Mouse (Mus musculus): Measurements from ENCODE around the gene A930017K11Rik. TPM values are rescaled to one million over a fixed set of nuclear protein-coding genes. Genes with fewer than 3 reads are reported as not detected.

A930017K11Rik gene
- polyA plus RNA-seq, 1 experiment, result not detected

DNA sequence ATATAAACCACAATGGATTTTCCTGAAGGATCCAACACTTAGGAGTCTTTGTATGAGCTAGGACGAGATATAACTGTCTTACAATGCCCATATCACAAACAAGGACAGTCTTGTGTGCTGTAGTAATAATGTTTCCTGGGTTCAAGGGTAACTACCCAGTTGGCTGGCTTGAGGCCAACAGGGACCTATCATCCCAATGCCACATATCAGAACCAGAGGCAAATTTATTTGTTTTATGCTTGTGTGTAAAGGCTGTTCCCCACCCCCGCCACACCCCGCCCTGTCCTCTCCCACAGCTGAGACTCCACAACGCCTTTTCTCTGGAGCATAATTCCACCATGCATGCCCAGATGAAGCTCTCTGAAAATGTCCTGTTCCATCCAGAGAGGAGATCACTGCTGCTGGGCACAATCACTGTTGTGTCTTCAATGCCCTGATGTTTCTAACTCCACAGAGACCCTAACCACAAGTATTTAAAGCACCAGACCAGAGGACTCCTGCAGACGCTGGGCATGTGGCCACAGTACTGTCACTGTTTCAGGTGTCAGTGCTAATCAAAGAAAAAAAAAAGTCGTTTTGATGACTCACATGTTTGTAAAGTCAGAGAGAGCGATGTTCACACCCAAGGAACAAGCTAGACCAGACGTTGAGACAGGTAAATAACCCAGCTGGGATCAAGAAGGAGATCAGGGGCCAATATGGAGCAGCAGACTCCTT, 35.3 kb downstream of the A930017K11Rik start:
- peaks cover 4% of the 10 kb centered on the region; the same call in 1 of the 2 replicates for H3K4me1 ChIP-seq (ENCODE audit: control insufficient read depth, insufficient read depth, low read length)
- TF ChIP-seq POLR2A (IDR thresholded peaks at IDR 0.05; ENCODE audit: borderline replicate concordance, control insufficient read depth, low read depth, low read length) (no peak), CTCF (IDR thresholded peaks at IDR 0.05; ENCODE audit: control insufficient read depth, insufficient read depth, low read length) (no peak)
- no peak overlapping the region for H3K27ac ChIP-seq (ENCODE audit: control insufficient read depth, insufficient read depth, low read depth, low read length, poor library complexity)
- no peak overlapping the region for H3K4me3 ChIP-seq (replicated peaks; ENCODE audit: control insufficient read depth, low read depth, low read length)
- WGBS, result 73% methylated on average over 8 of the region's 8 CpGs

DNA sequence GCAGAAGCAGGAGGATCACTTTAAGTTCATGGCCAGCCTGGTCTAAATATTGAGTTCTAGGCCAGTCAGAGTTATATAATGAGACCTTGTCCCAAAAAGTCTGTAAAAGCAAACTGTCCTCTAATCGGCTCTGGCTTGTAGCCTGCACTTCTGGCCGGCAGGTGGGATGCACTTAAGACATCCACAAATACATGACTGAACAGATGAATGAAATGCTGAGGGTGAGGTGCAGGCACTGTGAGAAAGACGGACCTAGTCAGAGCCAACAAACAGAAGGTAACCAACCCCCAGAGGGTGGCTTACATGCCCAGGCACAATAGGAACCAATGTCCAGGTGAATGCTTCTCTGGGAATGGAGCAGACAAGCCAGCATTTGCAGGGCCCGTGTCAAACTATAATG, 38.1 kb downstream of the A930017K11Rik start:
- 62% methylated on average over 4 of the region's 4 CpGs for WGBS
- peaks cover 4% of the 10 kb centered on the region; the same call in 1 of the 2 replicates for H3K4me1 ChIP-seq (ENCODE audit: control insufficient read depth, insufficient read depth, low read length)
- no peak overlapping the region for H3K27ac ChIP-seq (ENCODE audit: control insufficient read depth, insufficient read depth, low read depth, low read length, poor library complexity)
- no peak for TF ChIP-seq CTCF (IDR thresholded peaks at IDR 0.05; ENCODE audit: control insufficient read depth, insufficient read depth, low read length)
- TF ChIP-seq POLR2A (IDR thresholded peaks at IDR 0.05; ENCODE audit: borderline replicate concordance, control insufficient read depth, low read depth, low read length), result no peak
- no peak overlapping the region for H3K4me3 ChIP-seq (replicated peaks; ENCODE audit: control insufficient read depth, low read depth, low read length)

DNA sequence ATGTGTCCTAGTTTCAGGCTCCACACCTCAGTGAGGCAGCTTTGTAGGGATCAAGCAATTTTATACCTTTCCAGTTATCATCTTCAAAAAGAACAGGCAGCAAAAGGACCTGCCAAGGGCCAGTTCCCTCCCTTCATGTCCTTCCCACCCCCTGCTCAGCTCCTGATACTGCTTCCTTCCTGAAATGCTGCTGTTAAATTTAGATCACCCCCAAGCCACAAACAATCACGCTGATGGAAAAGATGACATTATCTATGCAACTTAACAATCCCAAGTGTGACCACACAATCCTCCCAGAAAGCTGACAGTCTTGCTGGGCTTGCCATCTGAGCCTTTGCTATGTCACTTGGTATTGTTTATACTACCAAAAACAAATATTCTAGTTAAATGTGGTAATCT, 38.5 kb downstream of the A930017K11Rik start:
- TF ChIP-seq CTCF (IDR thresholded peaks at IDR 0.05; ENCODE audit: control insufficient read depth, insufficient read depth, low read length) (no peak), POLR2A (IDR thresholded peaks at IDR 0.05; ENCODE audit: borderline replicate concordance, control insufficient read depth, low read depth, low read length) (no peak)
- 0% methylated on average over 1 of the region's 1 CpGs for WGBS
- Histone ChIP-seq H3K27ac (ENCODE audit: control insufficient read depth, insufficient read depth, low read depth, low read length, poor library complexity) (no peak overlapping the region), H3K4me3 (replicated peaks; ENCODE audit: control insufficient read depth, low read depth, low read length) (no peak overlapping the region), H3K4me1 (ENCODE audit: control insufficient read depth, insufficient read depth, low read length) (peaks cover 4% of the 10 kb centered on the region; the same call in 1 of the 2 replicates)

DNA sequence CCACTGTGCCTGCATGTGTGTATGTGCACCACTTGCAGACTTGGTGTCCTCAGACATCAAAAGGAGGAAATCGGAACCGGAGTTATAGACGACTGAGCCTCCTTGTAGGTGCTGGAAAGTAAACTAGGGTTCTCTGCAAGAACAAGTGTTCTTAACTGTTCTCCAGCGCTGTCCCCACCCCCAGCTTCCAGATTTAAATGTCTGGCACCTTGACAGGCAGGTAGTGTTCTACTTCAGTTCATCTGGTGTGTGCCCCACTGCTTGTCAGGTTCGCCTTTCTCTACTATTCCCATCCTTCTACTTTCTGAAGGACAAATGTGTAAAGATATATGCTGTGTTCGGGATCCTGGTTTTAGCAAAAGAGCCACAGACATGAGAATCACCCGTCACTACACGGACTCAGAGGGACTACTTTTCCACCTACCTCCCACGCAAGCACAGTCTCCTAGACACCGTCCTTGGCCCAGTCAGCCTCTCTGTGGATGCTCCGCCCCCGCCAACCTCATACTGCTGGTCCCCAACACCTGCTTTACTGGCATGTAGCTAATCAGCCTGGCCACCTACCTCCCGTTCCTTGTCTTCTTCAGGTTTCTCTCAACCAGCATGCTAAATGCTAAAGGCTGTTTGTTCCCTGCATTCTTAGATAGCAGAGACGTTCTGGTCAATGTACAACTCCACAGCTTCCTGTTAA, 39.0 kb downstream of the A930017K11Rik start:
- Histone ChIP-seq H3K27ac (ENCODE audit: control insufficient read depth, insufficient read depth, low read depth, low read length, poor library complexity) (no peak overlapping the region), H3K4me1 (ENCODE audit: control insufficient read depth, insufficient read depth, low read length) (peaks cover 4% of the 10 kb centered on the region; the same call in 1 of the 2 replicates), H3K4me3 (replicated peaks; ENCODE audit: control insufficient read depth, low read depth, low read length) (no peak overlapping the region)
- WGBS, result 68% methylated on average over 14 of the region's 14 CpGs
- TF ChIP-seq CTCF (IDR thresholded peaks at IDR 0.05; ENCODE audit: control insufficient read depth, insufficient read depth, low read length) (no peak), POLR2A (IDR thresholded peaks at IDR 0.05; ENCODE audit: borderline replicate concordance, control insufficient read depth, low read depth, low read length) (no peak)

DNA sequence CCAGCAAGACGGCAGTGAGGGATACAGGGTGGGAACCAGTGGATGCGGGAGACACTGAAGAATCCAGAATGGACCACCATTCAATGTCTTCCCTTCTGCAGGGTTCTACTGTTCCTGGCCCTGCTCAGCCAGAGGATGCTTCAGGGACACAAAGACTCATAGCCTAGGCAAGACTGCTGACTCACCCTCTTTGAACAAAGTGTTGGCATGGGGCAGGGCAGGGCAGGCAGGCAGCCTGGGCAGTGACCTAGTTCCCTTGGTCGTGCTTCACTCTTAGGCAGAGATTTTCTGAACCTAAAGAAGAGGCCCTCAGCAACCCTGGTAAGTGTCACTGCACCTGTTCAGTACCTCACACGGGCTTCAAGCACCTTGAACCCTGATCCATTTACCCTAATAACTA, 40.5 kb downstream of the A930017K11Rik start:
- H3K4me1 ChIP-seq (ENCODE audit: control insufficient read depth, insufficient read depth, low read length), result peaks cover 2% of the 10 kb centered on the region; the same call in 1 of the 2 replicates
- WGBS, result 71% methylated on average over 4 of the region's 4 CpGs
- H3K4me3 ChIP-seq (replicated peaks; ENCODE audit: control insufficient read depth, low read depth, low read length), result no peak overlapping the region
- no peak for TF ChIP-seq POLR2A (IDR thresholded peaks at IDR 0.05; ENCODE audit: borderline replicate concordance, control insufficient read depth, low read depth, low read length)
- no peak for TF ChIP-seq CTCF (IDR thresholded peaks at IDR 0.05; ENCODE audit: control insufficient read depth, insufficient read depth, low read length)
- no peak overlapping the region for H3K27ac ChIP-seq (ENCODE audit: control insufficient read depth, insufficient read depth, low read depth, low read length, poor library complexity)

DNA sequence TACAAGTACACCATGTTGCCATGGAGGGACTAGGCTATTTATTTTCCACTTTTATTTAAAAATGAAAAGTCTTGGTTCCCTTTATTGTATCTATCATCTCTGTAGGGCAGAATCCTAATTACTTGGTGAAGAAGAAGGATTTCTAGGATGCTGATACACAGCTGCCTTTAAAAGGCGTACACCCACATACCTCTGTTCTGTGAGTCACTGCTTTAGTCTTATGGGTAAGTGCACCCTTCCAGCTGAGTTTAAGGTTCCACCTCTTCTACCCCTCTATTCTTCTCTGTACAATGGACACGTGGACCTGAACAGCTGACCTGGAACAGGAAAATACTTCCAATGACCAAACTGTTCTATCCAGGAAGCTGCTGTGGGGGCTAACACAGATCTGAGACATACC, 44.7 kb downstream of the A930017K11Rik start:
- Histone ChIP-seq H3K27ac (ENCODE audit: control insufficient read depth, insufficient read depth, low read depth, low read length, poor library complexity) (no peak overlapping the region), H3K4me1 (ENCODE audit: control insufficient read depth, insufficient read depth, low read length) (no peaks in the 10 kb centered on the region; the same call in 1 of the 2 replicates), H3K4me3 (replicated peaks; ENCODE audit: control insufficient read depth, low read depth, low read length) (no peak overlapping the region)
- TF ChIP-seq POLR2A (IDR thresholded peaks at IDR 0.05; ENCODE audit: borderline replicate concordance, control insufficient read depth, low read depth, low read length), result no peak
- TF ChIP-seq CTCF (IDR thresholded peaks at IDR 0.05; ENCODE audit: control insufficient read depth, insufficient read depth, low read length), result no peak
- 82% methylated on average over 2 of the region's 2 CpGs for WGBS

DNA sequence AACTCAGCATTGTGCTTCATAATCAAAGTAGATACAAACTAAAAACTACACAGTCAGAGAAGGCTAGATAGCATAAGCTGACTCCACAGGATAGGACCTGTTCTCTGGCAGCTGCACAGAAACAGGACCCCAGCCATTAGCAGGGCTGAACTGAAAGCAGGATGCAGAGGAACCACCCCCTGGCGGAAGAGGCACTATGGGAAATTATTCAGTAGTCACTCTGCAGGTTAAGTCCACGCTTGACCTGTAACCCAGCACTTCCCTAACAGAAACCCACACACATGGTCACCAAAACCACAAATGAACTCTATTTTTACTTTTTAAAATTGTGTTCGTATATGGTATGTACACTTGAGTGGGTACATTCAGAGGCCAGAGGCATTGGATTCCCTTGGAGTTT, 49.3 kb downstream of the A930017K11Rik start:
- TF ChIP-seq CTCF (IDR thresholded peaks at IDR 0.05; ENCODE audit: control insufficient read depth, insufficient read depth, low read length) (no peak), POLR2A (IDR thresholded peaks at IDR 0.05; ENCODE audit: borderline replicate concordance, control insufficient read depth, low read depth, low read length) (no peak)
- WGBS, result 14% methylated on average over 3 of the region's 3 CpGs
- H3K4me1 ChIP-seq (ENCODE audit: control insufficient read depth, insufficient read depth, low read length), result no peaks in the 10 kb centered on the region; the same call in 1 of the 2 replicates
- no peak overlapping the region for H3K4me3 ChIP-seq (replicated peaks; ENCODE audit: control insufficient read depth, low read depth, low read length)
- no peak overlapping the region for H3K27ac ChIP-seq (ENCODE audit: control insufficient read depth, insufficient read depth, low read depth, low read length, poor library complexity)

DNA sequence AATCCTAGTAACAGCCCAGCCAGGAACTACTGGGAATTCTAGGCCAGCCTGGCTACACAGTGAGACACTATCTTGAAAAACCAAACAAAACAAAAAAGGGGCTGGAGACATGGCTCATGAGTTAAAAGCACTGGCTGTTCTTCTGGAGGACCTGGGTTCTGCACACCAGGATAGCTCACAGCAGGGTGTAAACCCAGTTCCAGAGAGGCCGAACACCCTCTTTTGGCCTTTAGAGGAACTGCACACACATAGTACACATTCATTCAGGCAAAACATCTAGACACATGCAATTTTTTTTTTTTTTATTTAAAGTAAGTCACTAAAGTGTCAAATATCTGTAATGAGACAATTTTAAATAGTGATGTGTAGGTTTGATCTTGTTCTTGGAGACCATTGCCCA, 52.2 kb downstream of the A930017K11Rik start:
- Histone ChIP-seq H3K27ac (ENCODE audit: control insufficient read depth, insufficient read depth, low read depth, low read length, poor library complexity) (no peak overlapping the region), H3K4me3 (replicated peaks; ENCODE audit: control insufficient read depth, low read depth, low read length) (no peak overlapping the region), H3K4me1 (ENCODE audit: control insufficient read depth, insufficient read depth, low read length) (no peaks in the 10 kb centered on the region; the same call in 1 of the 2 replicates)
- TF ChIP-seq POLR2A (IDR thresholded peaks at IDR 0.05; ENCODE audit: borderline replicate concordance, control insufficient read depth, low read depth, low read length) (no peak), CTCF (IDR thresholded peaks at IDR 0.05; ENCODE audit: control insufficient read depth, insufficient read depth, low read length) (no peak)
- WGBS, result 89% methylated on average over 1 of the region's 1 CpGs

Other genes with a start within 250 kb of the A930017K11Rik start
- gene Gng13, start 235.4 kb downstream of the A930017K11Rik start, polyA plus RNA-seq (2011; ENCODE audit: insufficient read depth, insufficient read length, low replicate concordance, missing spikeins), result 4.0 and 6.2 TPM in 2 replicates
- gene Chtf18, start 225.1 kb downstream of the A930017K11Rik start, polyA plus RNA-seq (2011; ENCODE audit: insufficient read depth, insufficient read length, low replicate concordance, missing spikeins), result 58.2 and 136 TPM in 2 replicates
- 3.6 and 8.6 TPM in 2 replicates for gene Rpusd1, start 224.9 kb downstream of the A930017K11Rik start, polyA plus RNA-seq (2011; ENCODE audit: insufficient read depth, insufficient read length, low replicate concordance, missing spikeins)
- gene Mslnl, start 216.5 kb downstream of the A930017K11Rik start, polyA plus RNA-seq (2011; ENCODE audit: insufficient read depth, insufficient read length, low replicate concordance, missing spikeins), result not detected in 2 replicates
- 1.7 TPM in 1 of 2 replicates, not detected in the other for gene Msln, start 198.2 kb downstream of the A930017K11Rik start, polyA plus RNA-seq (2011; ENCODE audit: insufficient read depth, insufficient read length, low replicate concordance, missing spikeins)
- 11.8 and 17.0 TPM in 2 replicates for gene Narfl, start 178.8 kb downstream of the A930017K11Rik start, polyA plus RNA-seq (2011; ENCODE audit: insufficient read depth, insufficient read length, low replicate concordance, missing spikeins)
- gene Haghl, start 166.9 kb downstream of the A930017K11Rik start, polyA plus RNA-seq (2011; ENCODE audit: insufficient read depth, insufficient read length, low replicate concordance, missing spikeins), result 26.2 and 45.8 TPM in 2 replicates
- gene Ccdc78, start 166.0 kb downstream of the A930017K11Rik start, polyA plus RNA-seq (2011; ENCODE audit: insufficient read depth, insufficient read length, low replicate concordance, missing spikeins), result not detected in 2 replicates
- gene Fam173a, start 159.7 kb downstream of the A930017K11Rik start, polyA plus RNA-seq (2011; ENCODE audit: insufficient read depth, insufficient read length, low replicate concordance, missing spikeins), result 33.4 and 149 TPM in 2 replicates
- 4.6 TPM in 1 of 2 replicates, not detected in the other for gene AC134908.4, start 156.9 kb downstream of the A930017K11Rik start, polyA plus RNA-seq (2011; ENCODE audit: insufficient read depth, insufficient read length, low replicate concordance, missing spikeins)
- gene Metrn, start 155.4 kb downstream of the A930017K11Rik start, polyA plus RNA-seq (2011; ENCODE audit: insufficient read depth, insufficient read length, low replicate concordance, missing spikeins), result 38.6 and 74.8 TPM in 2 replicates
- gene Fbxl16, start 143.5 kb downstream of the A930017K11Rik start, polyA plus RNA-seq (2011; ENCODE audit: insufficient read depth, insufficient read length, low replicate concordance, missing spikeins), result not detected in 2 replicates
- 6.8 and 17.0 TPM in 2 replicates for gene Wdr24, start 128.9 kb downstream of the A930017K11Rik start, polyA plus RNA-seq (2011; ENCODE audit: insufficient read depth, insufficient read length, low replicate concordance, missing spikeins)
- gene Jmjd8, start 123.7 kb downstream of the A930017K11Rik start, polyA plus RNA-seq (2011; ENCODE audit: insufficient read depth, insufficient read length, low replicate concordance, missing spikeins), result 8.8 and 13.4 TPM in 2 replicates
- 125 and 140 TPM in 2 replicates for gene Stub1, start 119.2 kb downstream of the A930017K11Rik start, polyA plus RNA-seq (2011; ENCODE audit: insufficient read depth, insufficient read length, low replicate concordance, missing spikeins)
- gene Rhbdl1, start 115.3 kb downstream of the A930017K11Rik start, polyA plus RNA-seq (2011; ENCODE audit: insufficient read depth, insufficient read length, low replicate concordance, missing spikeins), result 3.2 and 10.7 TPM in 2 replicates
- gene Gm20683, start 110.8 kb downstream of the A930017K11Rik start, polyA plus RNA-seq (2011; ENCODE audit: insufficient read depth, insufficient read length, low replicate concordance, missing spikeins), result 6.7 TPM in 1 of 2 replicates, not detected in the other
- gene Rhot2, start 107.7 kb downstream of the A930017K11Rik start, polyA plus RNA-seq (2011; ENCODE audit: insufficient read depth, insufficient read length, low replicate concordance, missing spikeins), result 33.5 and 50.5 TPM in 2 replicates
- gene Wdr90, start 91.1 kb downstream of the A930017K11Rik start, polyA plus RNA-seq (2011; ENCODE audit: insufficient read depth, insufficient read length, low replicate concordance, missing spikeins), result 31.1 and 62.0 TPM in 2 replicates
- 6.8 and 12.7 TPM in 2 replicates for gene Mcrip2, start 83.8 kb downstream of the A930017K11Rik start, polyA plus RNA-seq (2011; ENCODE audit: insufficient read depth, insufficient read length, low replicate concordance, missing spikeins)
- gene Mettl26, start 77.5 kb downstream of the A930017K11Rik start, polyA plus RNA-seq (2011; ENCODE audit: insufficient read depth, insufficient read length, low replicate concordance, missing spikeins), result 25.6 and 30.0 TPM in 2 replicates
- gene Wfikkn1, start 71.7 kb downstream of the A930017K11Rik start, polyA plus RNA-seq (2011; ENCODE audit: insufficient read depth, insufficient read length, low replicate concordance, missing spikeins), result 1.6 and 2.2 TPM in 2 replicates
- 5.0 and 6.9 TPM in 2 replicates for gene Rab40c, start 32.8 kb downstream of the A930017K11Rik start, polyA plus RNA-seq (2011; ENCODE audit: insufficient read depth, insufficient read length, low replicate concordance, missing spikeins)
- 241 and 296 TPM in 2 replicates for gene Pigq, start 7.6 kb downstream of the A930017K11Rik start, polyA plus RNA-seq (2011; ENCODE audit: insufficient read depth, insufficient read length, low replicate concordance, missing spikeins)
- 3.8 and 6.8 TPM in 2 replicates for gene Nhlrc4, start 7.6 kb downstream of the A930017K11Rik start, polyA plus RNA-seq (2011; ENCODE audit: insufficient read depth, insufficient read length, low replicate concordance, missing spikeins)
- 11.7 and 18.2 TPM in 2 replicates for gene Capn15, start 33.2 kb upstream of the A930017K11Rik start, polyA plus RNA-seq (2011; ENCODE audit: insufficient read depth, insufficient read length, low replicate concordance, missing spikeins)
- gene Rab11fip3, start 117.0 kb upstream of the A930017K11Rik start, polyA plus RNA-seq (2011; ENCODE audit: insufficient read depth, insufficient read length, low replicate concordance, missing spikeins), result 1.2 and 4.7 TPM in 2 replicates
- 3.5 and 5.6 TPM in 2 replicates for gene Decr2, start 137.8 kb upstream of the A930017K11Rik start, polyA plus RNA-seq (2011; ENCODE audit: insufficient read depth, insufficient read length, low replicate concordance, missing spikeins)
- 9.0 and 20.4 TPM in 2 replicates for gene Nme4, start 143.0 kb upstream of the A930017K11Rik start, polyA plus RNA-seq (2011; ENCODE audit: insufficient read depth, insufficient read length, low replicate concordance, missing spikeins)
- gene Tmem8, start 160.7 kb upstream of the A930017K11Rik start, polyA plus RNA-seq (2011; ENCODE audit: insufficient read depth, insufficient read length, low replicate concordance, missing spikeins), result 24.1 and 27.3 TPM in 2 replicates
- gene Mrpl28, start 170.9 kb upstream of the A930017K11Rik start, polyA plus RNA-seq (2011; ENCODE audit: insufficient read depth, insufficient read length, low replicate concordance, missing spikeins), result 60.2 and 70.6 TPM in 2 replicates
- 21.7 and 23.1 TPM in 2 replicates for gene Axin1, start 186.1 kb upstream of the A930017K11Rik start, polyA plus RNA-seq (2011; ENCODE audit: insufficient read depth, insufficient read length, low replicate concordance, missing spikeins)
- 10.9 and 23.9 TPM in 2 replicates for gene Pdia2, start 246.5 kb upstream of the A930017K11Rik start, polyA plus RNA-seq (2011; ENCODE audit: insufficient read depth, insufficient read length, low replicate concordance, missing spikeins)